Mouse (Mus musculus): ENCODE results near the gene Ybx3.

Gene Ybx3

DNA sequence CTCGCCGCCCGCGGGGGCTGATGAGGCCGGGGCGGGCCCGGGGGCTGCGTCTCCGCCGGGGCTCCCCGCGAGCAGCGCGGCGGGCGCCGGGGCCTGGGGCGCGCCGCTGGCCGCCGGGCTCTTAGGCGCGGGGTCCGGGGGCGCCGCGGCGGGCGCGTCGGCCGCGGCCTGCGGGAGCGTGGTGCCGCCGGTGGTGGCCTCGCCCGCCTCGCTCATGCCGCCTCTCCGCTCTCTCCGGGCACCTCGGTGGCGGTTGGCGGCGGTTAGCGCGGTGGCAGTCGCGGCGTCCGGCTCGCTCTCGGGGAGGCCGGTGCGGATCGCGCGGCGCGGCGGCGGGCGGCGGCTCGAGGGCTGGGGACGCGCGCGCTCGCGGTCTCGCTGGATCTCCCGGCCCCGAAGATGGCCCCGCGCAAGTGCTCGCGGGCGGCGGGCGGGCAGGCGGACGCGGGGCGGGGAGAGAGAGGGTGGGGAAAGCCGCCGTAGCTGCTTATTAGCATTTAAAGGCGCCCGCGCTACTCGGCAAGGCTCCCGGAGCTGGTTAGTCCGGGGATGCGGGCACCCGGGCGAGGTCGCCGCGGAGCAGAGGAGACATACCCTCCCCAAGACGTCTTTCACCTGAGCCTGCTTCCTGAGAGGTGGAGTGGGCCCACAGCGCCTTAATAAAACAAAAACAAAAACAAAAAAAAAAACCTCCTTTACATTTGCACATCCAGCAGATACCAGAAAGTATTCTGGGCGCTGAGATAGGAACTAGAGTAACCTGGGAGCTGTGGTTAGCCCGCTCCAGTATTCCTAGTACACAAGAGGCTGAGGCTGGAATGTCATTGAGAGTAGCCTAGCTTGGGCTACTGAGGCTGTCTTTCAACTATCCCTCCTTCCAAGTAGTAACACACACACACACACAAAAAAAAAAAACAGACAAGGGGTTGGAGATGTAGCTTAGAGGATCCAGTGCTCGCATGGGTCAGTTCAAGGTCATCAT, at the start of gene Ybx3:
TSS of gene Ybx3 (minus strand) at position 437 of the 982 bp plus-strand sequence.
- peak; percentile 71 for DNase-seq (ENCODE audit: low spot score)

DNA sequence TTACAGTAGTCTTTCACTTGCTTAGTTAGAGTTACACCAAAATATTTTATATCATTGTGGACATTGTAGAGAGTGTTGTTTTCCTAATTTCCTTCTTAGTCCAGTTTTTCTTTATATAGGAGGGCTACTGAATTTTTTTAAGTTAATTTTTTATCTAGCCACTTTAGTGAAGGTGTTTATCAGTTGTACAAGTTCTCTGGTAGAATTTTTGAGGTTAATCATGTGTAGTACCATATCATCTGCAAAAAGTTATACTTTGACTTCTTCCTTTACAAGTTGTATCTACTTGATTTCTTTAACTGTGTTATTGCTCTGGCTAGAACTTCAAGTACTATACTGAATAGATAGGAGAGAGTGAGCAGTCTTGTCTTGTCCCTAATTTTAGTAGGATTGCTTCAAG, 48.4 kb upstream of the Ybx3 start:
- no peak for DNase-seq (ENCODE audit: low spot score)

GRCm38 (mm10) chr6:131434088-131434487, 45.8 kb upstream of the Ybx3 start:
- DNase-seq (ENCODE audit: low spot score): no peak

GRCm38 (mm10) chr6:131433153-131434048, 45.1 kb upstream of the Ybx3 start:
- DNase-seq (ENCODE audit: low spot score): no peak

- DNase-seq (ENCODE audit: low spot score): peak; percentile 50
Observed at GRCm38 (mm10) chr6:131421572-131421971, 33.3 kb upstream of the Ybx3 start.

GRCm38 (mm10) chr6:131419614-131420013, 31.3 kb upstream of the Ybx3 start:
- DNase-seq (ENCODE audit: low spot score): no peak

GRCm38 (mm10) chr6:131418770-131419169, 30.5 kb upstream of the Ybx3 start:
- DNase-seq (ENCODE audit: low spot score): peak; percentile 14

DNA sequence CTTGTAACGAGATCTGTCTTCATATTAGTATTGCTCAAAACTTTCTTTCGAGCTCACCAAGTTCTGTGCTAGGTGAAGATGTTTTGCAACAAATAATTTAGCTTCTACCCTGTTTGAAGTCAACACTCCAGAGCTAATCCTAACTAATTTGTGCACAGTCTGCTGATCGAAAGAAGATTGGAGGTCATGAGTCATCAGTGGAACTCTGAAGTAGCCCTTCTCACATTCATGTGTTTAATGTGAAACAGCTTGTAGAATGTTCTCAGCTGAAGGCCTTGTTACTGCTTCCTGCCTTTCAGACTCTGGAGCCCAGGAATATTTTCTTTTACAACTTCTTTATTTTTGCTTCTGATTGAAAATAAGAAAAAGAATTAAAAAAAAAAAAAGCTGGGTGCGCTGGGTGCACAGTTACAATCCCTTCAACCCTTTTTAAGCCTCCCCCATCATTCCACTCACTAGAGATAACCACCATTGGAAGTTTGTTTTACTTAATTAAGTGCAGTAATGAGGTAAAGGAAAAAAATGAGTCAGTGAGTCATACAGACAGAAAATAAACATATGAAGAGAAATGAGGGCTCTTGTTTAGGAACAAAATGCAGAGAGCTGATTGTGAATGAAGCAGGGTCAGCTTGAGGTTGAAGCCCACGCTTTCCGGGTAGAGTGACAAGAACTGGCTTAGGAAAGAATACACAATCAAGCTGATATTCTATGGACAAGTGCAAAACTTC, 23.0 kb upstream of the Ybx3 start:
- DNase-seq (ENCODE audit: low spot score): no peak

DNA sequence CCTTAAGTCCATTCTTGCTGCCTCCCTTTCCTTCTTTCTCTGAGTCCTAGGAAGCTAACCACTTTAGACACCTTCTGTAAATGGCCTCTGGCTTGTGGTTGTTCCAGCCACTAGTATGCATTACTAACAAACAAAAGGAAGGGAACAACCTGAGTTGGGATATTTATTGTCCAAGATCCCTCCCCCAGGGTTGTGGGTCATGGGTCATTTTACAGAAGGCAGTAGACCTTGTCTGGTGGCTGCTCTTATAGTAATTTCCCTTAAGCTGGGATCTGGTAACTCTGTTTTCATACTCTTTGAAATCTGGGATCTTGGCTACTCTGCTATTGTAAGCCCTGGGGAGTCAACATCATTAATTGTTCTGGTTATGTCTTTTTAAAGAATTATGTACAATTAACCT, 18.7 kb upstream of the Ybx3 start:
- no peak for DNase-seq (ENCODE audit: low spot score)

- no peak for DNase-seq (ENCODE audit: low spot score)
Observed at GRCm38 (mm10) chr6:131405896-131406295, 17.6 kb upstream of the Ybx3 start.

- DNase-seq (ENCODE audit: low spot score): no peak
Observed at GRCm38 (mm10) chr6:131405174-131405573, 16.9 kb upstream of the Ybx3 start.

- DNase-seq (ENCODE audit: low spot score): no peak
Observed at GRCm38 (mm10) chr6:131404260-131404659, 16.0 kb upstream of the Ybx3 start.

DNA sequence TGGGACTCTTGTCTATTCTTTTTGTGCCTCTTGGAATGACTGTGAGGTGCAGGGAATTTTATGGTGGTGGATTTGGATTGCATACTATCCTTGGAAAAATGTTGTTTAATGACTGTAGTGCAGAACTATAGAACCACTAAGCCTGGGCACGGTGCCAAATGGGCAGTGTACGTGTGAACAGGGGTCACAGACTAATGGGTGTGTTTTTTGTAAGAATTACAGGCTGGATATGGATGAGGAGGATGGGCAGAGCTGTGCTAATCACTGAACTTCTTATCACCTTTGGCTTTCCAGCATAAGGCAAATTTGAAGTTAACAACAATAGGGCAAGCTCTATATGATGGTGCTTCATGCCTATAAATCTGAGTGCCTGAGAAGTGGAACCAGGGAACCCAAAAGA, 14.8 kb upstream of the Ybx3 start:
- DNase-seq (ENCODE audit: low spot score): no peak

DNA sequence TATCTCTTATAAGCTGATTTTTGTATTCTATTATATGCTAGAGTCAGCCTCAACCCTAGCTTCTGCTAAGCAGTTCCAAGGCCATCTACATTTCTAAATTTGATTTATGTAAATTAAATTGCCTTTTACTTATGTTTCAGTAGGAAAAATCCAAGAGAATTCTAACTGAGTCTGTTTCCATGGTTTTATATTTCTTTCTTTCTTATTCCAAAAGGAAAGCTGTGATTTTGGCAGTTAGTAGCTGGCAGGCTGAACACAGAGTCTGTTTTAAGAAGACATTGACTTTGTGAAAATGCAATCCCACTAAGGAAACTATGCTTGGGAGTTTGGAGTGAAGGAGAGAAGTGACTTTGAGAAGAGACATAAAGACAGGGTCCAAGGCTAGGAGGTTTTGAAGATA, 14.3 kb upstream of the Ybx3 start:
- DNase-seq (ENCODE audit: low spot score): no peak

DNA sequence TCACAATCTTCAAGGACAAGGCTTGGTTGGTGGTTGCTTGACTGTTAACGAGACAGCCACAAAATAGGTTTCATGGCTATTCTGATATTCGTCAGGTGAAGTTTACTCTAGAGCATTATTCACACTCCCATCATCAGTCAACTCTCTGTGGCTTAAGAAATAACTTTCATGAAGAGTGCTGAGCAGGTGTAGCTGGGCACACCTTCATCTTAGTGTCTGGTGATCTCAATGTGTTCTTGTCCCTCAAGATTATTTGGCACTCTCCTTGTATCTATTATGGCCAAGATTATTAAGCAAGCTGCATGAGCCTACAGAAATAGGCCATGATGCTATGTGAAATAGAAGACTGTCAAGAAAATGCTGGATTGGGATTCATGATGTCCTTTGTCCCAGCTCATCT, 13.0 kb upstream of the Ybx3 start:
- DNase-seq (ENCODE audit: low spot score): no peak

DNA sequence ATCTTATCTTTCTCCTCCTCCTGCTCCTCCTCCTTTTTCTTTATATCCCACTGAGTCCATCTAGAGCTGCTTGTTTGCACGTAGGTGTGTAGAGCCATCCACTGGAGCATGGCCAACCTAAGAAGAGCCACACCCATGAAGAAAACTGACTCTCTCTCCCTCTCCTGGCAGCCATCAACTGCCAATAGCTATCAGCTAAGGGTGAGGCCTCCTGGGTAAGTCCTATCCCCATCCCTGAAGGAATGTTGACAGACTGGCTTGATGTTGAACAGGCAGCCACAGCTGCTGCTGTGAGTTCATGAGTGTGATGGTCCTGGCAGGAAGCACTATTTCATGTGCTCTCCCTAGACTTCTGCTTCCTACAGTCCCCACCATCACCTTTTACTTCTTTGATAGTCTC, 8.4 kb upstream of the Ybx3 start:
- no peak for DNase-seq (ENCODE audit: low spot score)

GRCm38 (mm10) chr6:131393873-131394660, 5.8 kb upstream of the Ybx3 start:
- DNase-seq (ENCODE audit: low spot score): no peak

DNA sequence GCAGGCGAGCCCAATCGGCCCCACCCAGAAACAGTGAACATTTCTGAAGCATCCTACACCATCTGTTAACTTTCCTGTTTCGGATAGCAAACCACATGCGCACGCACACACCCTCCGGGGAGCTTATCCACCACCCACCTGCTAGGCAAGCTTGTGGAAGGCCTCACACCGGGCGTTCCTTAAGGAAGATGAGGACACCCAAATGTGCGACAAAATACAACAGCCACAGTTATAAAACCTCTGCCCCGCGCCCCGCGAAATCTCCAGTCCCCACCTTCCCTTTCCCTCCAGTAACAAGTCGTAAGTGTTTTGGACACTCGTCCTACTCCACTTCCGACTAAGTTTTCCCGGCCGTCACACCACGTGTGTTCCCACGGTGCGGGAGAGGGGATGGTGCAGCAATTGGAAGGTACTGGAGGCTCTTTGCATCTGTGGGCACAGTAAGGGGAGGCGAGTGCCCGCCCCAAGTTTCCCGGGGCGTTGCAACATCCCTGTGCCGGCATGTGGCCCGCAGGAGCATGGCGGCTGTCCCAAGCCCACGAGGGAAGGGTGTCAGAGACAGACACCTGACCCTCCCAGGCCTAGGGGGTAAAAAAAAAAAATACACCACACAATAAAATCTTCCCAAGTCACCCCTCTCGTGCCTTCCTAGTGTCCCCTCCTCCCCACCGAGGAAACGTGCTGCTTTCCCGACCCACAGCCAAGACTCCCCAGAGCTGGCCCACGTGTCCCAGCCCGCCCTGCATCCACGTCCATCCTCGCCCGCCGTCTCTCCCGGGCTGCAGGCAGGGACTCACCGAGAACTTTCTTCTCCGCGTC, 846 bp downstream of the Ybx3 start:
- DNase-seq (ENCODE audit: low spot score): peak; percentile 90

GRCm38 (mm10) chr6:131386416-131387019, 1.8 kb downstream of the Ybx3 start:
- no peak for DNase-seq (ENCODE audit: low spot score)

GRCm38 (mm10) chr6:131385469-131385868, 2.8 kb downstream of the Ybx3 start:
- no peak for DNase-seq (ENCODE audit: low spot score)

Measured in c-Kit-positive CD71-positive TER-119-positive erythroid progenitor cells, embryonic 14.5 days (primary cell).